Mouse (Mus musculus) kidney, postnatal 10 days (tissue): ENCODE measurements around the gene Nyap2.

ENCODE experiments used
- DNase-seq: peaks from one replicate; pipeline ENCODE4 v3.0.0; 2021; ENCODE audit warnings: mixed read lengths

Gene Nyap2

DNA sequence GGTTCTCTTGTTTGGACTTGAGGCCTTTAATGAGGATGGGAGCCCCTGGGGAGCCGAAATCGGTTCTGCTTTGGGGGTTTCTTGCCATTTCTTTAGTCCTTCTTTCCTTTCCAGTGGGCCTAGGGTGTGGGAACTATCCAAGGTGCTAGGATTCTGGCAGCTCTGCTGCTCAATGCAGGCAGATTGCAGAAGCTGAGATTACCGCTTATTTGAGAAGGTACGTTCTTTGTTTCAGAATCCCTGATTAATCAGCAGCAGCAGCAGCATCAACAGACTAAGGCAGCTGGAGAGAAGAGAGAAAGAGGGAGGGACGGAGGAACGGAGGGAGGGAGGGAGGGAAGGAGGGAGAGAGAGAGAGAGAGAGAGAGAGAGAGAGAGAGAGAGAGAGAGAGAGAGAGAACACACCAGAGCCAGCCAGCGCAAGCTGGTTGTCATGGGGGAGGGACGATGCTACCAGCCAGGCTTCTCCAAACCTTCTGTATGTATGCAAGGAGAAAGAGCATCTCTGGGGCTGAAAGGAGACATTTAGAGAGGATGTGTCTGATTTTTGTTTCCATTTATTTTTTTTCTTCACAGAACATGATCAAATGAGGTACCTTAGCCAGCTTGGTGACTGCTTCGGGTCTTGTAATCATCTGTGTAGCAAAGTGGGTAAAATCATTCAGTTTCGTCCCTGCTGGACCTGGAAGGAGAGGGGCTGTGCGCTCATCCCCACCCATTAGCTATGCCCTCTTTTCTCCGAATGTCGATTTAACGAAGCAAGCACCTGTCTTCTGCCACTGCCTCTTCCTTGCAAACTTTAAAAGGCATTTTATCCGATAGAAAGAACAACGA is at the start of gene Nyap2:
Nyap2 (plus strand) TSS at position 120 of the 834 bp plus-strand sequence.
- peak; percentile 23 for DNase-seq

DNA sequence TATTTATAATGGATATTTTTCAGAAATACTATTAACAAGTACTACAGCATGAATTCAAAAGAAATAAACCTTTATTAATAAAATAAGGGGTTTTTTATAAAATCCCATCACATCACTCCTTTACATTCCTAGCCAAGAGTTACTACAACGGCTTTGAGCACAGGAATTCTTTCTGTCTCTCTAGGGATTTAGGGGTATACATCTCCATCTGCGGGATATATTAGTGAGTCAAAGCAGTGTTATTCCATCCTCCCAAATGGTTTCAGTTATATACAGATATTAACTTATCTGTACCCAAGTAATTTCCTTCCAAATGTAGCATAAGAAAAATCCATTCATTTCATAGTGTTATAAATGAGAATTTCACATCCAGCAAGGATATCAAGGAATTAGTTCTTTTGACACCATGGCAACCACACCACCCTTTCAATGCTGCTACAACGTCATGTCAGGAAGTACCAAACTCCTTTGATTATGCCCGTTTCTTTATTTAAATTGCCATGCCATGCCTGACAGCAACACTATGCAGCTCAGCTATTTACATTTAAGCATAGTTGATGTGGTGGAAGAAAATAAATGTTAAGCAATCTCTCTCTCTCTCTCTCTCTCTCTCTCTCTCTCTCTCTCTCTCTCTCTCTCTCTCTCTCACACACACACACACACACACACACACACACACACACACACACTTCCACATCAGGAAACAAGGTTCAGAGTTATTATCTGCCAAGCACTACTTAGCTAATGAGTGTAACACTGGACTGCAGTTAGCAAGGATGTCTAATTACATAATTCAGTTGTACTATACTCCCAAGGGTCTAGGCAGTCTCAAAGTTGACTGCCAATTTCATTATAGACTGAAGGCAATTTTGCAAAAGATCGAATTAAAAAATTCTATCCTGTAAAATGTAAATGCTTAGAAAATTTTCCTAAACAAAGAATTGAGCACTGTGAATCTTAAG is 33.6 kb upstream of the Nyap2 start:
- no peak for DNase-seq

- DNase-seq = no peak
Measured at GRCm38 (mm10) chr1:81058340-81058739, 18.4 kb upstream of the Nyap2 start.

DNA sequence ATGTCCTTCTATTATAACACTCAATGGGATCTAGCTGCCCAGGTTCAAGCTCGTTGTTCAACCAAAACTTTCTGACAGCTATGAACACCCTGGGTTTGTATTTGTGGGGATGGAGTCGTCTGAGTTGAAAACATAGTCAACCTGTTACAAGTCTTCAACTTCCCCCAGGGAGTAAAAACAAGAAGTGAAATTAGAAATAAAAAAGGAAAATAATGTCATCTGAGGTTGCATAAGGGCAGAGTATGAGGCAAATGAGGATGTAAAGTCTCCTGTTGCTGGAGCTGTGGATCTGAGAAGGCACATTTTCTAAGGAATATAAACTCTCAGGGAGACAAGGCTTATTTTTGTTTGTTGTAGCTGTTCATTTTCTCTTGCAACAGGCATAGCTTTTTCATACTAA is 17.9 kb upstream of the Nyap2 start:
- no peak for DNase-seq

GRCm38 (mm10) chr1:81062811-81063210 is 13.9 kb upstream of the Nyap2 start:
- no peak for DNase-seq

DNA sequence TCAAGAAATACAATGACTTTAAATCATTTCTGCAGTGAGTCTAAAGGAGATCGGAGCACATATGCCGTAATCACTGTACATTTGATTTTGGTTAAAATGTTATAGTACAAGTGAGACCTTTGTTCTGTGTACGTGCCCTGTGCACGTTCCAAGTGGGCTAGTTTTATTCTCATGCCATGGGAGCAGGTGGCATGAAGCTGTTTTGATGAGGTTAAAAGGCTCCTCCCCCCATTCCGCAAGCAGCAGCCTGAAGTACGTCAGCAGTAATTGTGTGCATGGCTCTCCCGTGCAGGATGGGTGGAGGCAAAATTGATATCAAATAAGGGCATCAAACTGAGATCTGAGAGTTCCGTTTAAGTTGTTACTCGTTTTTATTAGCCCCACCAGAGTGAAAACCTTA is 491 bp upstream of the Nyap2 start:
- DNase-seq = no peak

- no peak for DNase-seq
Measured at GRCm38 (mm10) chr1:81077665-81078314, 1.0 kb downstream of the Nyap2 start.

- no peak for DNase-seq
Measured at GRCm38 (mm10) chr1:81087485-81087884, 10.7 kb downstream of the Nyap2 start.

DNA sequence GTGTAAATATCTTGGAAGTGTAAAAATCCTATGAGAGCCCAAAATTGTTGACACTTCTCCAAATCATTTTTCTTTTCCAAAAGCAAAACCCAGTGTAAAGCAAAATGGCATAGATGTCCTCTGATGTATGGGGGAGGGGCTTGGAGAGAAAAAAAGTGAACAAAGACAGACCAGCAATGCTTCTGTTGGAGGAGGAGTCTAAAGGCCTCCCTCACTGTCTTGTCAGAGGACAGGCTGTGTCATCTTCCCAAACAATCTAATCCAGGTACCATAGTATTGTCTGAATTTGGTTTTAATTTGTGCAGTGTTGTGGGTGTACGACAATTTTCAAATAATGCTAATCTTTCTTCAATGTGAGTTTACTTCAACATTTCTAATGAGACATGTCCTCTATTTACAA is 13.7 kb downstream of the Nyap2 start:
- DNase-seq = no peak

DNA sequence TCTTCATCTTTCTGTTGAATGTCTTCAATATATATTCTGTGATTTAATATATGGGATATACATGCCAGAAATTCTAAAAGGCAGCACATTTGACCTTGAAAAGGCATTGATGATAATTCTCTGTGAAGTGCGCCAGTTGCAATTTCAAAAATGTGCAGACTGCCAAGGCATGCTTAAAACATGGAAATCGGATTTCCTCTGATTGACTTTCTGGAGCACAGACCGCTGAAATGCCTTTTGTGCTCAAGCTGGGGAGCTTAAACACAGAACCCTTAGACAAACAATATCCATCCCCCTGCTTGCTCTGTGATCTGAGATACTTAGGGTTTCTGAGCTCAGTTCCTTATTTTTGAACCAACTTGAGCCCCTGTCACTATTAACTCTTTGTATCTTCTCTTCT is 14.2 kb downstream of the Nyap2 start:
- no peak for DNase-seq

- DNase-seq = no peak
Measured at GRCm38 (mm10) chr1:81092056-81092455, 15.3 kb downstream of the Nyap2 start.

DNA sequence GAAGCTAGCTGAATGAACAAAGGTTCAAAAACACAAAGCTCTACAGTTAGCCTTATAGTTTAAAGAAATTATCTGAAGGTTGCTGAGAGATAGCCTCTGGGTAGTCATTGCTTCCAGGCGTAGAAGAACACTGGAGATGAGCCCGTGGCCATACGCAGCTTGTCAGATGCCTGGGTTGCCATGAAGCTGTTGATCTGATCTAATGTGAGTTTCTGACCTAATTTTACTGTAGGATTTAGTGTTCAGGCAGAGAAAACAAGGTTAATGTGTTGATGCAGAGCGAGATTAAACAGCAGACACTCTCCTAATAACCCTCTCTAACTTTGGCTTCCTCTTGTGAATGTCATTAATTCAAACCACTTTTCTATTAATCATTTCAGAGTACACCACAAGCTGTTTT is 16.1 kb downstream of the Nyap2 start:
- no peak for DNase-seq

DNA sequence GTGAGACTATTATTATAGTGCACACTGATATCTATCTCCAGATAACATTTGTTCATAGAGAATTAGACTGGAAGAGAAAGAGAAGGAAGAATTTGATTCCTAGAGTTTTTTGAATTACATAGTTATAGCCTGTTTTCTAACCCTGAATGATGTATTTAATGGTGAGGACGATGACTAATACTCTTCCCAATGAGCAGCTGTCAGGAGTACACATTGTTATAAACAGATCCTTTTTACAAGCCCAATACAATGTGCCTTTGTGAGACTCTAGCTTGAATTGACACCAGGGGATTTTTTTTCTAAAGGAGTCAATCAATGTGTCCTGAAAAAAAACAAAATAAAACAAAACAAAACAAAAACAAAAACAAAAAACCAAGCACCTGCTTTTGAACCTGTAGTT is 22.2 kb downstream of the Nyap2 start:
- no peak for DNase-seq

- DNase-seq = no peak
Measured at GRCm38 (mm10) chr1:81101749-81102148, 25.0 kb downstream of the Nyap2 start.

DNA sequence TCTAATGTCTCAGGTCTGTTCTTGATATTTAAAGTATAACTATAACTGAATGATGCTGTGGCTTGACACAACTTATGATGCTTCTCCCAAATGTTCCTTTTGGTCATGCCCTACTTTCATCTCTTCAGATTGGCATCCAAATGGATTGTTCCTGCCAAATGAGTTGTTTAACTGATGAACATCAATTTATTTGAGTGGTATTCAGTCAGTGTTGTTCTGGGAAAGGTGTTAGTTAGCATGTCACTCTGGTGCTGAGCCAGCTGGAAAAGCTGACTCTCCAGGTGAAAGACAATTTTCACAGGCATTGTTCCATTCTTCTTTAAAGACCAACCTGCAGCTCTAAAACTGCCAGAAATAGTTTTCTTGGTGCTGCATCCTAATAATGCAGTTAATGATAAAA is 43.0 kb downstream of the Nyap2 start:
- DNase-seq = no peak

- no peak for DNase-seq
Measured at GRCm38 (mm10) chr1:81132007-81132712, 55.4 kb downstream of the Nyap2 start.

GRCm38 (mm10) chr1:81143855-81144254 is 67.1 kb downstream of the Nyap2 start:
- DNase-seq = no peak

GRCm38 (mm10) chr1:81145576-81145975 is 68.8 kb downstream of the Nyap2 start:
- no peak for DNase-seq

- DNase-seq = no peak
Measured at GRCm38 (mm10) chr1:81169245-81169644, 92.5 kb downstream of the Nyap2 start.

GRCm38 (mm10) chr1:81172703-81173102 is 96.0 kb downstream of the Nyap2 start:
- no peak for DNase-seq

- DNase-seq = no peak
Measured at GRCm38 (mm10) chr1:81173303-81173702, 96.6 kb downstream of the Nyap2 start.

- DNase-seq = no peak
Measured at GRCm38 (mm10) chr1:81179725-81180124, 103.0 kb downstream of the Nyap2 start.

GRCm38 (mm10) chr1:81180686-81181085 is 103.9 kb downstream of the Nyap2 start:
- no peak for DNase-seq
